Mouse (Mus musculus): ENCODE results near the gene Olfr187. TPM values are rescaled to one million over a fixed set of nuclear protein-coding genes. Genes with fewer than 3 reads are reported as not detected.
"Not testable (repeated sequence)": the region's sequence is repeated elsewhere in the genome, so short reads cannot be mapped to it uniquely, and the experiment has no call there.

The Olfr187 gene
- not detected in 2 replicates for polyA plus RNA-seq (2015; fragmentation: Nextera tagmentation; extraction: Ambion mirVana)

- Histone ChIP-seq H3K36me3 (no peaks in the 10 kb centered on the region), H3K4me3 (no peak within 1 kb of the TSS), H3K4me2 (no peak within 1 kb of the TSS), H3K9me3 (no peaks in the 10 kb centered on the region), H3K27me3 (no peaks in the 10 kb centered on the region), H3K27ac (no peak within 1 kb of the TSS), H3K4me1 (no peaks in the 10 kb centered on the region), H3K9ac (no peak within 1 kb of the TSS)
- WGBS, result 72% methylated on average over 7 of the region's 7 CpGs
- no peak for ATAC-seq (ENCODE audit: insufficient number of reproducible peaks, low FRiP score, low TSS enrichment, low read depth)
These were observed at the start of gene Olfr187 for GRCm38 (mm10) chr16:59039710-59040109. TSS of gene Olfr187 (minus strand) at chr16:59039767.

DNA sequence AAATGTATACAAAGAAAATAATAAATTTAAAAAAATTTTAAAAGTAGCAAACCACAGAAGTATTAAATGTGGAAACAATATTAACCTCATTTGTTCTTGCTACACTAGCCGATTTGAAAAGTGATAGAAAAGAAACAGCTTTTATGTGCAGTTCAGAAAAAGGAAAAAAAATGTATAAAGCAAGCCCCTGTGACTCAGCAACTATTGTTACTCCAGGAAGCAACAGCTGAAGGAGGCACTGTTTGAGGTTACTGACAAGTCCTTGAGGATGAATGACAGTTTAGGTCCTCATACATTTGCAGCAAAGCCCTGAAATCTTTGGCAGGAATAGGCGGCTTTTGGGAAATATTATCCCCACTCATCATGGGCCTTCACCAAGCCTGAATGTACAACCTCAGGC lies 41.5 kb upstream of the Olfr187 start:
- H3K27me3 ChIP-seq; H3K4me1 ChIP-seq; ATAC-seq (ENCODE audit: insufficient number of reproducible peaks, low FRiP score, low TSS enrichment, low read depth); H3K9me3 ChIP-seq; H3K4me2 ChIP-seq; H3K27ac ChIP-seq; H3K36me3 ChIP-seq; H3K9ac ChIP-seq; H3K4me3 ChIP-seq: not testable (repeated sequence)
- WGBS, result 83% methylated on average over 2 of the region's 2 CpGs

GRCm38 (mm10) chr16:59077905-59078304 lies 38.3 kb upstream of the Olfr187 start, which contains the start of gene Olfr190:
TSS of gene Olfr190 (minus strand) at chr16:59078005.
- no peaks in the 10 kb centered on the region for H3K36me3 ChIP-seq
- ATAC-seq (ENCODE audit: insufficient number of reproducible peaks, low FRiP score, low TSS enrichment, low read depth), result no peak
- no peak within 1 kb of the TSS for H3K4me3 ChIP-seq
- H3K4me1 ChIP-seq, result no peaks in the 10 kb centered on the region
- H3K9me3 ChIP-seq, result no peaks in the 10 kb centered on the region
- no peak within 1 kb of the TSS for H3K4me2 ChIP-seq
- no peak within 1 kb of the TSS for H3K9ac ChIP-seq
- WGBS, result 88% methylated on average over 5 of the region's 5 CpGs
- no peak within 1 kb of the TSS for H3K27ac ChIP-seq
- H3K27me3 ChIP-seq, result no peaks in the 10 kb centered on the region

DNA sequence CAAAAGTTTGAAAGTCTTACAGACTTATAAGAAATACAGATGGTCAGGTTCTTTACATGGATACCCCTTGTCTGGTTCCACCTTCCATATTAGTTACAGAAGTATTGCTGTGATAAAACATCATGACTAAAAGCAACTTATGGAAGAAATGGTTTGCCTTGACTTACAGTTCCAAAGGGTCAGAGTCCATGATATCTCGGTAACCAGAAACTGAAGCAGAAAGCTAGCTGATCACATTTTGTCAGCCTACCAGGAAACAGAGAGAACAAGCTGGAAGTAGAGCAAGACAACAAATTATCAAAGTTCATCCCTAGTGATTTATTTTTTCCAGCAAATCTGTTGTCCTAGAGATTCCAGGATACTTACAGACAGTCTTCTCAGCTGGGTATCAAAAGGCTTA lies 34.0 kb upstream of the Olfr187 start:
- WGBS, result 90% methylated on average over 1 of the region's 1 CpGs
- Histone ChIP-seq H3K36me3 (no peaks in the 10 kb centered on the region), H3K27ac (no peak overlapping the region), H3K9ac (no peak overlapping the region), H3K4me1 (no peaks in the 10 kb centered on the region), H3K4me3 (no peak overlapping the region), H3K27me3 (no peaks in the 10 kb centered on the region), H3K4me2 (no peak overlapping the region), H3K9me3 (no peaks in the 10 kb centered on the region)
- ATAC-seq (ENCODE audit: insufficient number of reproducible peaks, low FRiP score, low TSS enrichment, low read depth), result no peak

DNA sequence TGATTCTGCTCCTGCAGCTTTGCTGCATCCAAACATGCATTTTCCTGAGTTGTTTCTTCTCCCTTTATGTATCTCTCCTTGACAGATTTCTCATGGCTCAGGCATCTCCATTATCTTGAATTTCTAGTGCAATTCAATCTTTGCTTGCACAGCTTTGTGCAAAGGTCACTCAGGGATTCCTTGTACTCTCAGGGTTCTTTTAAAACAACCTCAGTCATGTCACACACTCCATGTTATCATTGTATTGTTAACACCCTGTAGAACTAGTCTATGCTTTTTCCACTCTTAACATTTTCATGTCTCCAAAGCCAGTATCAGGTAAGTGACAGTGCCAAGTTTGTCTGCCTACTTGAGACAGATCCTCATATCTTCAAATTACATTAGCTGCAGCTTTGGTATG lies 32.2 kb upstream of the Olfr187 start:
- no peak for ATAC-seq (ENCODE audit: insufficient number of reproducible peaks, low FRiP score, low TSS enrichment, low read depth)
- H3K9ac ChIP-seq, result no peak overlapping the region
- no peaks in the 10 kb centered on the region for H3K9me3 ChIP-seq
- H3K4me1 ChIP-seq, result no peaks in the 10 kb centered on the region
- no peak overlapping the region for H3K4me2 ChIP-seq
- H3K4me3 ChIP-seq, result no peak overlapping the region
- no peak overlapping the region for H3K27ac ChIP-seq
- H3K36me3 ChIP-seq, result no peaks in the 10 kb centered on the region
- no peaks in the 10 kb centered on the region for H3K27me3 ChIP-seq

- H3K4me1 ChIP-seq; H3K36me3 ChIP-seq; H3K9ac ChIP-seq; H3K9me3 ChIP-seq; H3K27ac ChIP-seq; H3K4me2 ChIP-seq; H3K4me3 ChIP-seq; H3K27me3 ChIP-seq; ATAC-seq (ENCODE audit: insufficient number of reproducible peaks, low FRiP score, low TSS enrichment, low read depth): not testable (repeated sequence)
- WGBS, result 73% methylated on average over 3 of the region's 3 CpGs
These were observed 22.8 kb upstream of the Olfr187 start for GRCm38 (mm10) chr16:59062411-59062810.

- not testable (repeated sequence) for H3K36me3 ChIP-seq; H3K27ac ChIP-seq; H3K4me3 ChIP-seq; H3K4me1 ChIP-seq; H3K4me2 ChIP-seq; ATAC-seq (ENCODE audit: insufficient number of reproducible peaks, low FRiP score, low TSS enrichment, low read depth); H3K9ac ChIP-seq; H3K9me3 ChIP-seq; H3K27me3 ChIP-seq
- 92% methylated on average over 2 of the region's 2 CpGs for whole genome bisulfite sequencing
These were observed 9.7 kb upstream of the Olfr187 start for GRCm38 (mm10) chr16:59049286-59049685.

DNA sequence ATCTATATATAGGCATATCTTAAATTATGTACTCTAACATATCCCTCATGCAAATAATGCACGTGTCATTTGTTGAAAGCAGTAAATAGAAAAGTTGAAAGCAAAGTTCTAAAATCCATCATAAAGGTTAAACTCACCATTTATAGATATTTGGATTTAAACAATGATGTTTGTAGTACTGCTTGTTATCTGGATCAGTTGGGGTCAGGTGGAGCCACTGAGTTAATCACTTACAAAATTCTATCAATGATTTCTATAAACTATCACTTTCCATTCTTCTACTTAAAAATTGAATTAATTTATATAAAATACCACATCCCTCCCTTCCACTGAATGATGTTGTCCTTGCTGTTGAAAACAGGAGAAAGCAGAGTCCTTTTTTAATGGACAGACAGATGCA lies 9.3 kb upstream of the Olfr187 start:
- no peak for ATAC-seq (ENCODE audit: insufficient number of reproducible peaks, low FRiP score, low TSS enrichment, low read depth)
- Histone ChIP-seq H3K9me3 (no peaks in the 10 kb centered on the region), H3K36me3 (no peaks in the 10 kb centered on the region), H3K4me2 (no peak overlapping the region), H3K27me3 (no peaks in the 10 kb centered on the region), H3K4me1 (no peaks in the 10 kb centered on the region), H3K4me3 (no peak overlapping the region), H3K27ac (no peak overlapping the region), H3K9ac (no peak overlapping the region)
- WGBS, result 72% methylated on average over 1 of the region's 1 CpGs

DNA sequence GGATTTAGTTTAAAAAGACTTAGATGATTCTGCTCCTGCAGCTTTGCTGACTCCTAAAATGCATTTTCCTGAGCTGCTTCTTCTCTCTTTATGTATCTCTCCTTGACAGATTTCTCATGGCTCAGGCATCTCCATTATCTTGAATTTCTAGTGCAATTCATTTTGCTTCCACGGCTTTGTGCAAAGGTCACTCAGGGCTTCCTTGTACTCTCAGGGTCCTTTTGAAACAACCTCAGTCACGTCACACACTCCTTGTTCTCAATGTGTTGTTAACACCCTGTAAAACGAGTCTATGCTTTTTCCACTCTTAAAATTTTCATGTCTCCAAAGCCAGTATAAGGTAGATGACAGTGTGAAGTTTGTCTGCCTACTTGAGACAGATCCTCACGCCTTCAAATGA lies 8.0 kb upstream of the Olfr187 start:
- WGBS, result 63% methylated on average over 4 of the region's 4 CpGs
- no peaks in the 10 kb centered on the region for H3K4me1 ChIP-seq
- H3K27me3 ChIP-seq, result no peaks in the 10 kb centered on the region
- H3K36me3 ChIP-seq, result no peaks in the 10 kb centered on the region
- H3K9me3 ChIP-seq, result no peaks in the 10 kb centered on the region
- H3K4me2 ChIP-seq, result no peak overlapping the region
- no peak overlapping the region for H3K4me3 ChIP-seq
- no peak for ATAC-seq (ENCODE audit: insufficient number of reproducible peaks, low FRiP score, low TSS enrichment, low read depth)
- H3K27ac ChIP-seq, result no peak overlapping the region
- no peak overlapping the region for H3K9ac ChIP-seq

DNA sequence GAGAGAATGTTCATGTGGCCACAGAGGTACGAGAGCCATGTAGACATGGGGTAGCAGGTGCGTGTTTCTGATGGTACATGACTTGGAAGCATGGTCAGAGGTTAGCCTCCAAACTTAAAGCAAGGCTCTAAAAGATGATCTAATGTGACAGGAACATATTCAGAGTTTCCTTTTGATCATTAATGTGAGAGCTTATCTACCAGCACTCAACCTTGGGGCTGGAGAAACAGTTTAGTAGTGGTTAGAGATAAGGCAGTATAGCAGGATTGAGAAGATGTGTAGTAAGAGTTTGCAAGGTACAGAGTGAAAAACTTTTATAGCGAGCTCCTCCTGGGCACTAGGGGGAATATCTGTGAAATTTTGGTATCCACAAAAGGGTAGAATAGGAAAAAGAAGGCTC lies 6.3 kb upstream of the Olfr187 start:
- H3K36me3 ChIP-seq, result no peaks in the 10 kb centered on the region
- no peak overlapping the region for H3K27ac ChIP-seq
- H3K9me3 ChIP-seq, result no peaks in the 10 kb centered on the region
- H3K4me1 ChIP-seq, result no peaks in the 10 kb centered on the region
- H3K27me3 ChIP-seq, result no peaks in the 10 kb centered on the region
- 84% methylated on average over 3 of the region's 3 CpGs for WGBS
- H3K4me2 ChIP-seq, result no peak overlapping the region
- no peak for ATAC-seq (ENCODE audit: insufficient number of reproducible peaks, low FRiP score, low TSS enrichment, low read depth)
- no peak overlapping the region for H3K9ac ChIP-seq
- no peak overlapping the region for H3K4me3 ChIP-seq

- H3K27ac ChIP-seq, result no peak within 1 kb of the TSS
- no peaks in the 10 kb centered on the region for H3K36me3 ChIP-seq
- H3K9me3 ChIP-seq, result no peaks in the 10 kb centered on the region
- no peak within 1 kb of the TSS for H3K4me3 ChIP-seq
- no peak for ATAC-seq (ENCODE audit: insufficient number of reproducible peaks, low FRiP score, low TSS enrichment, low read depth)
- no peaks in the 10 kb centered on the region for H3K27me3 ChIP-seq
- no peaks in the 10 kb centered on the region for H3K4me1 ChIP-seq
- no peak within 1 kb of the TSS for H3K9ac ChIP-seq
- 90% methylated on average over 4 of the region's 4 CpGs for WGBS
- H3K4me2 ChIP-seq, result no peak within 1 kb of the TSS
These were observed 9.4 kb downstream of the Olfr187 start, which contains the start of gene Olfr186 for GRCm38 (mm10) chr16:59030191-59030590. TSS of gene Olfr186 (minus strand) at chr16:59030291.

DNA sequence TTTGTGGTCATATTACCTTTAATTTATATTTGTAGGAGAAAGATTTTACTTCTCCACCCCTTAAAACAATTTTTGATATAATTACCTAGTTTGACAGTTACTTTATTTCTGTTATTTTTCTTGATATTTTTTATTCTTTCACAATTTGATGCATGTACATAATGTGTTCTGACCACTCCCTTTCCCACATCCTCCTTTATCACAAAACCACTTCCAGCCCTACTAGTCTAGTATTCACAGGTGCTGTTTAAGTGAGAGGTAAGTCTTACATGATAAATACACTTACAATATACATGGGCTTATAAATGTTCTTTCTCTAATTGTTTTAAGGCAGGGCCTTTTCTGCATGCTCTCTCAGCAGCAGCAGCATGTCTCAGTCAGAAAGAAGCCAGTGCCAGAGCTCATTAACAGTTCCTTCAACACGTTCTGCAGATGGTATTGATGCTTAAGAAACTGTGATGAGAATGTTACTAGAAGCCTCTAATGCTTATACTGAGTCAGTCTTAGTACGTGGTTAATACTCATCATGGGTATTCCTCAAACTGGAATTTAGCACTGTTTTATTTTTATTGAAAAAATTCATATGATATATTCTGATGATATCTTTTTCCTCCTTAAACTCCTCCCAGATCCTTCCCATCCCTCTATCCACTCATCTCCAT lies 26.1 kb downstream of the Olfr187 start:
- Histone ChIP-seq H3K9ac (no peak overlapping the region), H3K27me3 (no peaks in the 10 kb centered on the region), H3K4me3 (no peak overlapping the region), H3K27ac (no peak overlapping the region), H3K4me1 (no peaks in the 10 kb centered on the region), H3K36me3 (no peaks in the 10 kb centered on the region), H3K4me2 (no peak overlapping the region), H3K9me3 (no peaks in the 10 kb centered on the region)
- no peak for ATAC-seq (ENCODE audit: insufficient number of reproducible peaks, low FRiP score, low TSS enrichment, low read depth)
- 50% methylated on average over 2 of the region's 2 CpGs for WGBS

GRCm38 (mm10) chr16:59007146-59007545 lies 32.4 kb downstream of the Olfr187 start:
- H3K36me3 ChIP-seq, result no peaks in the 10 kb centered on the region
- no peak overlapping the region for H3K27ac ChIP-seq

More at GRCm38 (mm10) chr16:59007146-59007545, 32.4 kb downstream of the Olfr187 start:
- Histone ChIP-seq H3K9me3 (no peaks in the 10 kb centered on the region), H3K4me2 (no peak overlapping the region), H3K4me1 (no peaks in the 10 kb centered on the region), H3K27me3 (no peaks in the 10 kb centered on the region), H3K9ac (no peak overlapping the region), H3K4me3 (no peak overlapping the region)
- ATAC-seq (ENCODE audit: insufficient number of reproducible peaks, low FRiP score, low TSS enrichment, low read depth), result no peak

Measured in limb, embryonic 15.5 days (tissue).